Mouse (Mus musculus) layer of hippocampus, adult 9-11 months (tissue): ENCODE data around the gene Psmb10.

ENCODE experiments used
- DNase-seq: peaks from one replicate; pipeline ENCODE4 v3.0.0; 2022

Gene Psmb10

DNA sequence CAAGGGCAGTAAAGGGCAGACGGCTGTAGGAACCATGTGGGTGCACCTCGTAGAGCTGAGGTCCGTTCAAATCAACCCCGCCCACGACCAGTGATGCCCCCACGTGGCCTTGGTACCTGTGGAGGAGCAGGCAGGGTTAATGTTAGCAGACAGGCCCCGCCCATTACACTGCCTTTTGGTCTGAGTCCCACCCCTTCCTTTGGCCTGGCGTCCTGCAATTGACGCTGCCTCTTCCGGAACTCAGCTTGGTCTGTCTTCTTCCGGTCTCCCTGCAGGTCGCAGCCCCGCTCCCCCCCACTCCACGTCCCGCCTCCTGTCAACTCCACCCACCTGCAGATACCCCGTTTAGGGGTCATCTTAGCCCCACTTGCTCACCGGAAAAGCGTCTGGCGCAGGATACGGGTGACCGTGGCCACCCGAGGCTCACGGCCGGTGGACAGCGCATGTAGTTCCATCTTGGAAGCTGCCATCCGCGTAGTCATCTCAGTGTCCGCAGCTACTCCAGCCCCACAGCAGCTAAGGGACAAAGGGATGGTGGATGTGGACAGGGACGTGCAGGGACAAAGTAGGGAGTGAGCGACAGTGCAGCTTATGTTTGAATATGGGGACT lies 1.3 kb downstream of the Psmb10 start:
- peak; percentile 93 for DNase-seq

DNA sequence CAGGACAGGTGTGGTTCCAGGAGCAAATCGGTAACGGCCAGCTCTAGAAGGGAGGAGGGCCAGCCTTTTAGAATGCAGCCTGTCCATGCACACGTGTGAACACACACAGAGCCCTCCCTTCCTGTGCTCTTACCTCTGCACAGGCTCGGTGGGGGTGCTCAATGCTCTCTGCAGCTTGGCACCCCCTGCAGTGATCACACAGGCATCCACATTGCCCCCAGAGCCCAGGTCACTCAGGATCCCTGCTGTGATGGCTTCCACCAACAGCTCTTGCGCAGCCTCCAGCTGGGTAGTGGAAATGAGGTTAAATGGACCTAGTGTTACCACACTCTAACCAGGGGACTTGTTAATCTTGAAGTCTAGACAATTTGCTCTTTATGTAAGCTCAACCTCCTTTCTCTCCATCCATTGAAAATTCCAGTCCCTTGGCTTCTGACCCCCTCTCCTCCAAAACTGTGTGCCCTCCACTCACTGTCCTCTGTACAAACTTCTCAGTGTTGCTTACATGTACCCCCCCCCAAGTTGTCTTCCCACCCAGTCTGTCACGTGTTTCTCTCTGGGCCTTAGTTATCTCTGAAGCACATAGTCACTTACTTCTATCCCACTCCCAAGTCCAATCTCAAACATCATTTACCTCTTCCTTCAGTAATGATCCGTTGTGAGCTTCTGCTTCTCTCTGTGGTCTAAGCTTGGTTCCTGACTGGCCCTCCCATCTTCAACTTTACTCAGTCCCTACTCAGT lies 2.2 kb downstream of the Psmb10 start:
- DNase-seq: no peak

DNA sequence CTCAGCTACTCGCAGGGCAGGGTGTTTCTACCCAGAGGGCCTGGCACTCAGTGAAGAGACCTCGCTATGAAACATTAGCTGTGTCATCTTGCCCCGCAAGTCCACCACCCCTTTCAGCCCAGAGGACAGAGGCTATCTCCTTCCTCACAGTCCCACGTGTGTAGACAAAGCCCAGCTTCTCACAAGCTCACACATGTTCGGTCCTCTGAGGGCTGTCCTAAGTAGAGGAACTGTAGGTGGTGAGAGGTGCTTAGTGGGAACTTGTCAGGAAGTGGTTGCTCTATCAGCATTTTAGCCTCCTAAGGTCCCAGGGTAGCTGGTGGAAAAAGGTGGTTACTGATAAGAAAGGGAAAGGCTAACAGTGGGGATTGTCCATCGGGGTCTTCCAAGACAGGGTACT lies 3.1 kb downstream of the Psmb10 start:
- DNase-seq: no peak

DNA sequence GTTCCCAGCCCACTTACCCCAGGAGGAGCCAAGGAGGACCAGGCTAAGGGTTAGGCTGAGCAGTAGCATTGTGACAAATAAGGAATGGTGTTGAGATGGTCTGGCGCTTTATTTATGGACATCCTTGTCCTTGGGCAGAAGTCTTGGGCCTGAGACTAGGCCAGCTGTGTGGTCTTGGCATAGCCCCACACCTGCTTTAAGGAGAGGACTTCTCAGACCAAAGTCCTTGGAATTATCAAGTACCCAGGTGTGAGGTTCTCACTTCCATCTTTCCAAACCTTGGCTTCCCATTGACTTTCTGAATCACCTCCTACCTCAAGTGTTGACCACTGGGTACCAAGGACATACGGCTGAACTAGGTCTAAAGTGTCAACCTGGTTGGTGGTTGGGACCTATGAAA lies 4.5 kb downstream of the Psmb10 start, which contains the start of gene Ctrl:
Ctrl (minus strand) TSS at position 101 of the 400 bp plus-strand sequence.
- no peak for DNase-seq

DNA sequence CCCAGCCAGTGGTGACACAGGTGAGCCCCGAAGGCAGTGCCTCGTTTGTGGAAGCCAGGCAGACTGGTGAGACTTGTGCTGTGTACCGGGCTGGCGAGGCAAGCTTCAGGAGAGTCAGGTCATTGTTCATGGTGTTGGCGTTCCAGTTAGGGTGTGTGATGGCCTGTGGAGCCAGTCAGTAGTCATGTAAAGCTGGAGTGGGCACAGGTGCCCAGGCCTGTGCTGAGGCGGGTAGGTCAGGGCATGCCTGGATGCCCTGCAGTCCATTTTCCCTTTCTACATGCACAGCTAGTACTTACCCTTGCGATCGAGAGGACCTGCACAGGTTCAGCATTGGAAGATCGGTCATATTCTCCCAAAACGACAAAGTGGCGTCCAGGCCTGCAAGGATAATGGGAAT lies 5.7 kb downstream of the Psmb10 start:
- no peak for DNase-seq

- DNase-seq: no peak
Measured at GRCm38 (mm10) chr8:105931271-105931670, 7.0 kb downstream of the Psmb10 start.

DNA sequence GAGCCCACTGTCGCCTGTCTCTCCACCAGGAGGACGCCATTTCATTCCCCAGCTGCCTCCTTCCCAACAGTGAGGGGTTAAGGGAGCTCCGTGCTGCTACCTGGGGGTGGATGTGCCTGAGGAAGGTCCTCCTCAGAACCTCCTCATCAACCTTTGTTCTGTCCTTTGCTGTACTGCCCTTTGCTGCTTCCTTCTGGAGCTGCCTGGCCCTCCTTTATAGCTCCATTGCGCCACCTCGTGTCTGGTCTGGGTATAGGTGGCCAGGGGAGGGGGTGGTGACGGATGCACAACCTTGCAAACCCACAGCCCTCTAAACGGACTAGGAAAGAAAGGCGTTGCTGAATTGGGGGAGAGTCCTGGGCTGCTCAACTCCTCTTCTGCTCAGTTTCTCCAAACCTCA lies 7.6 kb downstream of the Psmb10 start:
- DNase-seq: peak; percentile 53

DNA sequence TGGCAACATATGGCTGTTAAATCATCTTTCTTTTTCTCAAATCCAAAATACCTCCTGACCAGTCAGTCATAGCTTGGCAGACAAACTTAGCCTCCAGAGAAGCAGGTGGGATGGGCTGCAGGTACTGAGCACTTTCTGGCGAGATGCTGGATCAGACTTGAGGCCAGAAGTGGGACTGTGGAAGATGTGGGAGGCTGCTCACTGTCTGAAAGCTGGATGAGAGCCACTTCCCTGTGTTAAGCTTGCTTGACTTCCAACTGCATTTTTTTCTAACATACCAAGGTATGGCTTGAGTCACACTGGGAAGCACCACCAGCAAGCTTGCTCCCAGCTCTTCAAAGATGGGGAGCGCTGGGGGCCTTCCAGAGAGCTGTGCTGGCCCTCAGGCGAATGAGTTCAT lies 13.1 kb downstream of the Psmb10 start:
- no peak for DNase-seq

- no peak for DNase-seq
Measured at GRCm38 (mm10) chr8:105919390-105919789, 18.9 kb downstream of the Psmb10 start.

- DNase-seq: no peak
Measured at GRCm38 (mm10) chr8:105900941-105901616, 37.2 kb downstream of the Psmb10 start.

- peak; percentile 90 for DNase-seq
Measured at GRCm38 (mm10) chr8:105900180-105900940, 37.9 kb downstream of the Psmb10 start, which contains the start of gene Pskh1. TSS of gene Pskh1 (plus strand) at chr8:105900441.

- DNase-seq: no peak
Measured at GRCm38 (mm10) chr8:105897801-105898480, 40.3 kb downstream of the Psmb10 start.

GRCm38 (mm10) chr8:105893339-105893738 lies 44.9 kb downstream of the Psmb10 start, which contains the start of gene Nrn1l:
TSS of gene Nrn1l (plus strand) at chr8:105893567.
- peak; percentile 90 for DNase-seq

DNA sequence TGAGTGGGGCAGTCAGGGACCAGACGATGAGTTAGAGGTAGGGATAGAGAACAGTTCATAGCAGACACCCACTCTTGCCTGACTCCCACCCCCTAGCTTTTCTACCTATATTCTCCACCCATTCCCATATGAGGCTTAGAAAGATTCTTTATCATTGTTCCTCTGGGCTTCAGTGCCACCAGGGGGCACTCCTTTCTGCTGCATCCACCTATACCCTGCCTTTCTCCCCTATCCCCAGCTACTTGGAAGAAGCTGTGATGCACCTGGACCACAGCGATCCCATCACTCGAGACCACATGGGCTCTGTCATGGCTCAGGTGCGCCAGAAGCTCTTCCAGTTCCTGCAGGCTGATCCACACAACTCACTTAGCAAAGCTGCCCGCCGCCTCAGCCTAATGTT lies 45.8 kb downstream of the Psmb10 start:
- peak; percentile 26 for DNase-seq

DNA sequence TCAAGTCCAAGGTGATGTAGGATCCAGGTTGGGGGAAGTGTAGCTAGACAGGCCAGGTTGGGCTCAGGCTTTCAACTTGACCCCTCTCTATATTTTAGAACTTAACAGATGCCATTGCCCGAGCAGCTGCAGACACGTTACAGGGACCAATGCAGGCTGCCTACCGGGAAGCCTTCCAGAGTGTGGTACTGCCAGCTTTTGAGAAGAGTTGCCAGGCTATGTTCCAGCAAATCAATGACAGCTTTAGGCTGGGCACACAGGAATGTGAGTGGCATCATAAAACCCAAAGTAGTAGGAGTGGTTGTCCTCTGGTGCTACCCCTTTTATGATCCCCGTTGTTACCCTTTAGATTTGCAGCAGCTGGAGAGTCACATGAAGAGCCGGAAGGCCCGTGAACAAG lies 47.4 kb downstream of the Psmb10 start:
- DNase-seq: peak; percentile 83

GRCm38 (mm10) chr8:105889756-105890465 lies 48.3 kb downstream of the Psmb10 start:
- no peak for DNase-seq
